Mouse (Mus musculus) forebrain, postnatal 0 days (tissue): ENCODE data around the gene Apoa1. TPM values are rescaled to one million over a fixed set of nuclear protein-coding genes. Genes with fewer than 3 reads are reported as not detected.

Experiments used
- ATAC-seq: fragments of 200-750 bp; cut with Nextera tagmentation; 2 replicates; pipeline ENCODE4 v1.8.0; 2017; ENCODE audit warnings: mild to moderate bottlenecking, moderate library complexity
- DNase-seq: peaks from one replicate; pipeline ENCODE4 v3.0.0-alpha.2; 2015
- H3K27ac ChIP-seq: fragments of 300-500 bp; sonication (generic); 2 replicates; pipeline ENCODE4 v1.5.1; 2014; ENCODE audit warnings: low read depth, mild to moderate bottlenecking, antibody characterized with exemption, low read length, moderate library complexity, mixed read lengths
- H3K27me3 ChIP-seq: fragments of 300-500 bp; sonication (generic); 2 replicates; pipeline ENCODE4 v1.6.1; 2014; ENCODE audit warnings: mild to moderate bottlenecking, low read length, mixed read lengths; ENCODE audit not compliant: insufficient read depth
- H3K36me3 ChIP-seq: fragments of 300-500 bp; sonication (generic); 2 replicates; pipeline ENCODE4 v1.6.1; 2014; ENCODE audit warnings: mild to moderate bottlenecking, moderate library complexity; ENCODE audit not compliant: insufficient read depth
- H3K4me1 ChIP-seq: fragments of 300-500 bp; sonication (generic); 2 replicates; pipeline ENCODE4 v1.6.1; 2014; ENCODE audit warnings: antibody characterized with exemption; ENCODE audit not compliant: insufficient read depth
- H3K4me2 ChIP-seq: fragments of 300-500 bp; sonication (generic); 2 replicates; pipeline ENCODE4 v1.6.1; 2014; ENCODE audit warnings: low read depth, mild to moderate bottlenecking, moderate library complexity
- H3K4me3 ChIP-seq: fragments of 300-500 bp; sonication (generic); 2 replicates; pipeline ENCODE4 v1.5.1; 2014; ENCODE audit warnings: low read depth, low read length, mixed read lengths
- H3K9ac ChIP-seq: fragments of 300-500 bp; sonication (generic); 2 replicates; pipeline ENCODE4 v1.6.1; 2014; ENCODE audit warnings: mild to moderate bottlenecking
- H3K9me3 ChIP-seq: fragments of 300-500 bp; sonication (generic); 2 replicates; pipeline ENCODE4 v1.6.1; 2016; ENCODE audit warnings: low read length
- CTCF ChIP-seq: sonication (generic); IDR thresholded peaks from 2 replicates; pipeline ENCODE4 v1.5.1; 2016; ENCODE audit warnings: antibody characterized with exemption, control low read depth, low read depth
- WGBS: fragments of 180-500 bp; shearing (Covaris S2); extraction: QIAGEN DNeasy Blood & Tissue Kit; methylation state at CpG from one replicate; pipeline ENCODE4 v1.1.7; 2014; 5-methylcytosine and 5-hydroxymethylcytosine counted together
- polyA plus RNA-seq: library from polyadenylated mRNA; unstranded; fragments of >200 nt; fragmentation: Nextera tagmentation; extraction: Ambion mirVana; gene quantifications from 2 replicates; pipeline ENCODE4 v1.2.1, GENCODE M21; 2015
- total RNA-seq: library from RNA; depleted of rRNA; stranded (reverse); fragments of >200 nt; gene quantifications from 2 replicates; pipeline ENCODE4 v1.2.3, GENCODE M21; 2014

Apoa1 gene
- total and polyA plus RNA-seq, 2 experiments from 2014 or later, result 1.1 to 3.0 TPM

DNA sequence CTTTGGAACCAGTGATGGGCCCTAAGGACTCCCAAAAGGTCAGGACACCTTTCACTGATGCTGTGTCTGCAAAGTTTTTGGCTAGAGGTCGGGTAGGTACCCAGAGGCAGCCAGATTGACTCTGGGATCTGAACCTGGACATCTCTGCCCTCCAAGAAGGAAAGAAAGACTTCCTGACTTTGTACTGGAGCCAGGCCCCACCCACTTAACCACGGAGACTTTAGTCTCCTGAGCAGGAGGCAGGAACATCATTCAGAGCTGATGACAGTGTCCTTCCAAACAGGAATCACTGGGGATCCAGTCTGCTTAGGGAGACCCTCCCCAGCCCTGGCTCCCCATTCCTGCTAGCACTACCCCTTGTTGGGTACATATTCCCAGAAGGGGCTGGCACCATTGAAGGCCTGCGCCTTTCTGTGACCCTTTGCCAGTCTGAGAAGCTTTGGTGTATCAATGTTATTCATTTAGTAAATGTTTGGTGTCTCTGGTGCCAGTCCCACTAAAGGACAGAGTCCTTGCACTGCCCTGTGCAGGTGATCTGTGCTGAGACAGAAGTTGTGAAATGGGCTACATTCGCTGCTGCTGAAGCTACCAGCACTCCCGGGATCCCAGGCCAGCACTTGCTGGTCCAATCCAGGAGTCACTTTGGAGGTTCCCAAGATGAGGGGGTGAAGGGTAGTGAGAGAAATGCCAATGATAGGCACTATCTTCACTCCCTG is 3.3 kb upstream of the Apoa1 start:
- Histone ChIP-seq H3K4me3 (no peak overlapping the region), H3K4me1 (no peaks in the 10 kb centered on the region), H3K9me3 (no peaks in the 10 kb centered on the region), H3K27me3 (no peaks in the 10 kb centered on the region), H3K27ac (no peak overlapping the region), H3K4me2 (no peak overlapping the region), H3K9ac (no peak overlapping the region), H3K36me3 (peaks cover 26% of the 10 kb centered on the region)
- no peak for TF ChIP-seq CTCF
- DNase-seq (no peak), ATAC-seq (no peak)
- 69% methylated on average over 5 of the region's 5 CpGs for WGBS

DNA sequence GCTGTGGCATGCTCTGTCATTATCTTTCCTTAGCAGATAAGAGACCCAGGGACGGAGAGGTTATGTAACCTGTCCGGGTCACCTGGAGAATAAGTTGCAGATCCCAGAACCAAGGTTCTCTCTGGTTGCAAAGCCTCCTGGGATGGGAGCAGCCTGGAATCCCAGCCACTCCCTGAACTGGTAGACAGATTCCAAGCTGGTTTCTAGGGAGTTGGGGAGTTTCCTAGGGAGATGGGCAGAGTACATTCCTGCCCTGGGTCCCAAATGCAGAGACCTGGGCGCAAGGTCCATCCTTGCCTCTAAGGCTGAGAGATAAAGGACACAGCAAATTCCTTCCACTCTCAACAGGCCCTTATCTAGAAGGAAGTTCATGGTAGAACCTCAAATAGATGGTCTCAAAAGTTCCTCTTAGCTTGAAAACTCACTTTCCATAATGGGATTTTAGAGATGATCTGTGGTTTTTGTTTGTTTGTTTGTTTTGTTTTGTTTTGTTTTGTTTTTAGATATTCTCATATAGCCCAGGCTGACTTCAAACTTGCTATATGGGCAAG is 1.2 kb upstream of the Apoa1 start:
- H3K27me3 ChIP-seq, result no peaks in the 10 kb centered on the region
- no peak for DNase-seq
- H3K27ac ChIP-seq, result no peak overlapping the region
- H3K4me1 ChIP-seq, result no peaks in the 10 kb centered on the region
- 86% methylated on average over 3 of the region's 3 CpGs for WGBS
- H3K4me3 ChIP-seq, result no peak overlapping the region
- ATAC-seq, result no peak
- no peak overlapping the region for H3K9ac ChIP-seq
- no peak overlapping the region for H3K4me2 ChIP-seq
- H3K36me3 ChIP-seq, result peaks cover 5% of the 10 kb centered on the region; the same call in 1 of the 2 replicates
- no peaks in the 10 kb centered on the region for H3K9me3 ChIP-seq
- no peak for TF ChIP-seq CTCF

DNA sequence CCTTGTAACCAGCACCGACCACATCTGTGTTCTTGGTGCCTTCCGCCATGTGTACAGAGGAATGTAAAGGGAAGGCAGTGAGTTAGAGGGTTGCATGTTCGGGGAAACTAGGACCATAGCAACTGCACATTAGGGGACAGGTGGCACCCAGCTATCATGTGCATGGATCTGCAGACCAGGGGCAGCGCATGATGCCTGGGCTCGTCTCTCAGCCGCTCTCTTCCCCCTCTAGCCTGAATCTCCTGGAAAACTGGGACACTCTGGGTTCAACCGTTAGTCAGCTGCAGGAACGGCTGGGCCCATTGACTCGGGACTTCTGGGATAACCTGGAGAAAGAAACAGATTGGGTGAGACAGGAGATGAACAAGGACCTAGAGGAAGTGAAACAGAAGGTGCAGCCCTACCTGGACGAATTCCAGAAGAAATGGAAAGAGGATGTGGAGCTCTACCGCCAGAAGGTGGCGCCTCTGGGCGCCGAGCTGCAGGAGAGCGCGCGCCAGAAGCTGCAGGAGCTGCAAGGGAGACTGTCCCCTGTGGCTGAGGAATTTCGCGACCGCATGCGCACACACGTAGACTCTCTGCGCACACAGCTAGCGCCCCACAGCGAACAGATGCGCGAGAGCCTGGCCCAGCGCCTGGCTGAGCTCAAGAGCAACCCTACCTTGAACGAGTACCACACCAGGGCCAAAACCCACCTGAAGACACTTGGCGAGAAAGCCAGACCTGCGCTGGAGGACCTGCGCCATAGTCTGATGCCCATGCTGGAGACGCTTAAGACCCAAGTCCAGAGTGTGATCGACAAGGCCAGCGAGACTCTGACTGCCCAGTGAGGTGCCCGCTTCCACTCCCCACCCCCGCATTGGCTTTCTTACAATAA is 1.4 kb downstream of the Apoa1 start:
- H3K9me3 ChIP-seq, result no peaks in the 10 kb centered on the region
- H3K36me3 ChIP-seq, result no peaks in the 10 kb centered on the region
- no peaks in the 10 kb centered on the region for H3K4me1 ChIP-seq
- no peaks in the 10 kb centered on the region for H3K27me3 ChIP-seq
- ATAC-seq (peak; percentile 99), DNase-seq (peak; percentile 96)
- peak; percentile 91 for TF ChIP-seq CTCF
- H3K9ac ChIP-seq, result peak overlapping the region; percentile 53
- H3K4me3 ChIP-seq, result peak overlapping the region; percentile 43
- peak overlapping the region; percentile 50; the same call in 1 of the 2 replicates for H3K27ac ChIP-seq
- WGBS, result 14% methylated on average over 37 of the region's 37 CpGs
- H3K4me2 ChIP-seq, result peak overlapping the region; percentile 68

DNA sequence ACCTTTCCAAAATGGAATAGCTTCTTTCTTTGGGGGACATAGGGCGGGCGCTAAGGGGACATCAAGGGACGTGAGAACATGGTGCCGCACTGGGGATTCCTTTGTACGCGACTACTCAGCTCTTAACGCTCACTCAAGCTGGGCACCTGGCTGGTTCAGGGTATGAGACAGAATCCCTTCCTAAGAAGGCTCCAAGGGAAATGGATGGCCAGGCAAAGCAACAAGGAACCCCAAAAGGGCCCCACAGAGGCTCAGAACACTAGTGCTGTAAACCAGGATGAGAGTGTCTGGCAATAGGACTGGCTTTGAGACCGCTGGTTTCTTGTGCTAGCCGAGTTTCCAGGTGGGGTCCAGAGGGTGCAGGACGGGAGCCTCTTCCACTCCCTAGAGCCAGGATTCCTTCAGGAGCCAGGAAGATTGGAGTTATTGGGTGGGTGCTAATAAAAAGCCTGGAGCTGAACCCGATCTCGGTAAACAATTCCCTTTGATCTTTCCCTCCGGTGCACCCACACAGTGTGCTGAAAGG is 2.1 kb downstream of the Apoa1 start:
- Histone ChIP-seq H3K4me2 (peak overlapping the region; percentile 68), H3K4me1 (no peaks in the 10 kb centered on the region), H3K4me3 (peak overlapping the region; percentile 43), H3K9me3 (no peaks in the 10 kb centered on the region), H3K27me3 (no peaks in the 10 kb centered on the region), H3K27ac (peak overlapping the region; percentile 50; the same call in 1 of the 2 replicates), H3K9ac (peak overlapping the region; percentile 53), H3K36me3 (no peaks in the 10 kb centered on the region)
- no peak for DNase-seq
- ATAC-seq, result peak; percentile 47
- TF ChIP-seq CTCF, result no peak
- 11% methylated on average over 13 of the region's 13 CpGs for WGBS

DNA sequence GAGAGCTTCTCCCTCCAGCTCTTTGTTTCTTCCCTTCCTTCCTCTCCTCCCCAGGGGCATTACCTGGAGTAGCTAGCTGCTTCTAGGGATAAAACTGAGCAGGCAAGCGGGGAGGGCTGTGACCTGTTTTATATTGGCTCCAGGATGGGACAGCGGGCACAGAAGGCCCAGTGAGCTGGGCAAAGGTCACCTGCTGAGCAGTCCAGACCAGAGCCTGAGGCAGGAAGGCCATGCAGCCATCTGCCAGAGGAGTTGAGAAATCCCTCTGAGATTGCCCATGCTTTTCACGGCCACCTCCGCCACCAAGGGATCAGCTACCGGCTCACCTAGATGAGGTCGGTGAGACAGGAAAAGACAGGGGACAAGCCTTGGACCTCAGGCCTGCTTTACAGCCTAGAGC is 6.8 kb downstream of the Apoa1 start:
- H3K4me1 ChIP-seq, result no peaks in the 10 kb centered on the region
- no peak for ATAC-seq
- no peaks in the 10 kb centered on the region for H3K27me3 ChIP-seq
- no peaks in the 10 kb centered on the region for H3K36me3 ChIP-seq
- no peak overlapping the region for H3K4me2 ChIP-seq
- WGBS, result 91% methylated on average over 6 of the region's 6 CpGs
- H3K9ac ChIP-seq, result no peak overlapping the region
- no peak overlapping the region for H3K27ac ChIP-seq
- H3K9me3 ChIP-seq, result no peaks in the 10 kb centered on the region
- no peak overlapping the region for H3K4me3 ChIP-seq
- no peak for DNase-seq
- no peak for TF ChIP-seq CTCF

DNA sequence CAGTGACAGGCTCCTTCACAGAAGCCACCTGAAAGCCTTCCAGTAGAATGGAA is 7.0 kb downstream of the Apoa1 start, which contains the start of gene Apoc3:
TSS of gene Apoc3 (minus strand) at position 41 of the 53 bp plus-strand sequence.
- Histone ChIP-seq H3K27me3 (no peaks in the 10 kb centered on the region), H3K4me1 (no peaks in the 10 kb centered on the region), H3K4me3 (no peak within 1 kb of the TSS), H3K27ac (no peak within 1 kb of the TSS), H3K36me3 (no peaks in the 10 kb centered on the region), H3K4me2 (no peak within 1 kb of the TSS), H3K9ac (no peak within 1 kb of the TSS), H3K9me3 (no peaks in the 10 kb centered on the region)
- DNase-seq, result no peak
- no peak for TF ChIP-seq CTCF
- no peak for ATAC-seq

DNA sequence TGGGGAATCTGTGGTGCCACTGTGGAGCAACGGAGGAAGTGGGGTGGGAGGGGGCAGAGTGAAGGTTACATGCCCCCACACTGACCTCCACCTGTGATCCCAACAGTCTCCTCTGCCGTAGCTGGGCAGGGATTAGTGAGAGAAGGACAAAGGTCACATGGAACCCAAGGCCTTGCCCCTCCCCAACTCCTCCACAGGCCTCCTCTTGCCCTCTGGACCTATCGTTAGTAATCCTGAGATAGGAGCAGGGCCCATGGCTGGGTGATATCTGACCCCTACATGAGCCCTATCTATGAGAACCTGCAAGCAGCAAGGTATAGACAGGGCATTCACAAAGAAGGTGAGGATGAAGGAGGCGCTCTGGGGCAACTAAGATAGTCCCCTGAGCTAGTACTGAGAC is 7.3 kb downstream of the Apoa1 start:
- no peak overlapping the region for H3K4me2 ChIP-seq
- no peak overlapping the region for H3K4me3 ChIP-seq
- no peaks in the 10 kb centered on the region for H3K36me3 ChIP-seq
- no peak for TF ChIP-seq CTCF
- DNase-seq (no peak), ATAC-seq (no peak)
- H3K9ac ChIP-seq, result no peak overlapping the region
- no peaks in the 10 kb centered on the region for H3K4me1 ChIP-seq
- 44% methylated on average over 4 of the region's 4 CpGs for WGBS
- H3K9me3 ChIP-seq, result no peaks in the 10 kb centered on the region
- H3K27ac ChIP-seq, result no peak overlapping the region
- no peaks in the 10 kb centered on the region for H3K27me3 ChIP-seq
